Comparison of ENCODE assay signal across 11 mouse cellular contexts in the genomic region with DNA sequence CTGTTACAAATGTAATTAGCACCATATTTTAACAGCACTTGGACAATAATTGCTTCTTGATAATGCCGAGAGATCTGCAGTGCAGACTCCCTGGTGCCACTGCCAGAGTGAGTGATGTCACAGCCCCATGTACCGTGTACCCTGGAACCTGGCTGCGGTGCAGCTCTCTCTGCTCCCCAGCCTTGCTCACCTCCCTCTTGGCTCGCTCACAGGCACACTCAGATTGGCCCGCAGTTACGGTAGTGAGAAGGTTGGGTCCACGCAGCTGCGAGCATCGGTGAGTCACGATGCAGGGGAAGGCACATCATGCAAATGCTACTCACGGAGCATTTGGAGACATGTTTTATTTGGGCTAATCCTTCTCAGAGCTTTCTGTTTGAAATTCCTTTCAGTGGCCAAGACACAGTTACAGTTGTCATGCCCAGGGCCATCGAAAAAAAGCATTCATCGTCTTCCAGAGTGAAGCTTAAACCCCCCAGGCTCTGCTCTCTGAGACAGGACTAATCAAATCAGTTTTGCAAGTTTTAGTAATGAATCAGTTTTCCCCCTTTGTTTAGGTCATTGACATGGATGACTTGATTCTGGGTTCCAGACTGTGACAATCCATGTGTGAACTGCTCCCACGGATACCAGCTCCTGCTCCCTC.
DNase-seq lines count a peak whose midpoint lies in the region; TF ChIP-seq lines count a peak whose summit lies in the region.
"Had no signal": no experiment of that assay in that cellular context is flagged by ENCODE, and none has a peak within 500 bp of the region (broad histone marks: within the 10 kb centered on the region; RNA-seq: fewer than 3 reads in every experiment).

No protein-coding gene starts in this region.

- no peak for TF ChIP-seq POLR2A in olfactory bulb, adult 2 months (IDR thresholded peaks at IDR 0.05; ENCODE audit: insufficient read depth, low read depth, low read length)

- TF ChIP-seq CTCF in layer of hippocampus, adult 2 months (conservative IDR thresholded peaks at IDR 0.05), result no peak
- no peak for TF ChIP-seq CTCF in olfactory bulb, adult 2 months (IDR thresholded peaks at IDR 0.05; ENCODE audit: insufficient read depth, low read depth, low read length)

- WGBS in olfactory bulb, adult 2 months, result 29% methylated on average over 14 of the region's 14 CpGs

- H3K4me1 ChIP-seq in olfactory bulb, adult 2 months (ENCODE audit: control insufficient read depth, insufficient read depth, low read length), result peaks cover 35% of the 10 kb centered on the region

- peak overlapping the region; percentile 46; the same call in 1 of the 2 replicates for H3K27ac ChIP-seq in layer of hippocampus, adult 2 months
- H3K27ac ChIP-seq in olfactory bulb, adult 2 months (ENCODE audit: insufficient read depth, low read depth, low read length), result peak overlapping the region; percentile 53

- peak; percentile 41 for DNase-seq in layer of hippocampus, adult 11-12 months (ENCODE audit: low spot score)
- DNase-seq in layer of hippocampus, adult 9-10 months (ENCODE audit: low spot score), result no peak
- peak; percentile 63 to 64 for DNase-seq in cerebellum, postnatal 25 days
- DNase-seq in layer of hippocampus, adult 2 months (ENCODE audit: low spot score in 2 of 2), result peak; percentile 43 to 66
- no peak for DNase-seq in heart, adult 11 months
- no peak for DNase-seq in embryo, embryonic 10.5 days (ENCODE audit: low spot score)
- DNase-seq: kidney, postnatal 10 days; lung, postnatal 4 days; spleen, adult 18-20 months; thymus, adult 18-20 months had no signal

- no peak overlapping the region for H3K4me3 ChIP-seq in layer of hippocampus, adult 2 months
- no peak overlapping the region for H3K4me3 ChIP-seq in olfactory bulb, adult 2 months (ENCODE audit: insufficient read depth, low read depth, low read length)

Comparison
In these comparisons a context has a peak if more than half of its experiments do, and no peak if none do; other contexts are left out.
1. DNase-seq: peak in layer of hippocampus, adult 11-12 months (single experiment), cerebellum, postnatal 25 days (2 of 2) and layer of hippocampus, adult 2 months (2 of 2); none in layer of hippocampus, adult 9-10 months (single experiment), heart, adult 11 months (single experiment) and embryo, embryonic 10.5 days (single experiment).